Mouse (Mus musculus) heart, embryonic 11.5 days (tissue): ENCODE results near the gene Sh3bp2. TPM values are rescaled to one million over a fixed set of nuclear protein-coding genes. Genes with fewer than 3 reads are reported as not detected.

ENCODE experiments used
- ATAC-seq: fragments of 200-750 bp; cut with Nextera tagmentation; replicated peaks from 2 replicates; pipeline ENCODE4 v1.8.0; 2017; ENCODE audit warnings: moderate library complexity; ENCODE audit not compliant: insufficient number of reproducible peaks, low FRiP score, low TSS enrichment
- H3K27ac ChIP-seq: fragments of 300-500 bp; sonication (generic); 2 replicates; pipeline ENCODE4 v1.5.1; 2014; ENCODE audit warnings: mild to moderate bottlenecking, low read depth, low read length
- H3K27me3 ChIP-seq: fragments of 300-500 bp; sonication (generic); 2 replicates; pipeline ENCODE4 v1.6.1; 2014; ENCODE audit warnings: mild to moderate bottlenecking, low read length, mixed read lengths; ENCODE audit not compliant: control insufficient read depth, insufficient read depth
- H3K36me3 ChIP-seq: fragments of 300-500 bp; sonication (generic); 2 replicates; pipeline ENCODE4 v1.6.1; 2014; ENCODE audit warnings: mild to moderate bottlenecking, low read length, moderate library complexity, mixed read lengths; ENCODE audit not compliant: control insufficient read depth, insufficient read depth
- H3K4me1 ChIP-seq: fragments of 300-500 bp; sonication (generic); 2 replicates; pipeline ENCODE4 v1.6.1; 2014; ENCODE audit warnings: low read length; ENCODE audit not compliant: control insufficient read depth, insufficient read depth
- H3K4me2 ChIP-seq: fragments of 300-500 bp; sonication (generic); 2 replicates; pipeline ENCODE4 v1.6.1; 2014; ENCODE audit warnings: mild to moderate bottlenecking, moderate library complexity
- H3K4me3 ChIP-seq: fragments of 300-500 bp; sonication (generic); 2 replicates; pipeline ENCODE4 v1.5.1; 2014; ENCODE audit warnings: low read depth, low read length
- H3K9ac ChIP-seq: fragments of 300-500 bp; sonication (generic); 2 replicates; pipeline ENCODE4 v1.6.1; 2014; ENCODE audit warnings: mild to moderate bottlenecking, low read depth, low read length, moderate library complexity
- H3K9me3 ChIP-seq: fragments of 300-500 bp; sonication (generic); replicated peaks from 2 replicates; pipeline ENCODE4 v1.6.1; 2016; ENCODE audit warnings: low read length; ENCODE audit not compliant: control insufficient read depth
- WGBS: fragments of 180-500 bp; shearing (Covaris S2); extraction: QIAGEN DNeasy Blood & Tissue Kit; methylation state at CpG from one replicate; pipeline ENCODE4 v1.1.7; 2014; ENCODE audit not compliant: insufficient replicate concordance; 5-methylcytosine and 5-hydroxymethylcytosine counted together
- polyA plus RNA-seq: library from polyadenylated mRNA; unstranded; fragments of >200 nt; fragmentation: Nextera tagmentation; extraction: Ambion mirVana; gene quantifications from 2 replicates; pipeline ENCODE4 v1.2.1, GENCODE M21; 2014

Gene Sh3bp2
- polyA plus RNA-seq, 1 experiment from 2014 or later: 4.2 TPM

DNA sequence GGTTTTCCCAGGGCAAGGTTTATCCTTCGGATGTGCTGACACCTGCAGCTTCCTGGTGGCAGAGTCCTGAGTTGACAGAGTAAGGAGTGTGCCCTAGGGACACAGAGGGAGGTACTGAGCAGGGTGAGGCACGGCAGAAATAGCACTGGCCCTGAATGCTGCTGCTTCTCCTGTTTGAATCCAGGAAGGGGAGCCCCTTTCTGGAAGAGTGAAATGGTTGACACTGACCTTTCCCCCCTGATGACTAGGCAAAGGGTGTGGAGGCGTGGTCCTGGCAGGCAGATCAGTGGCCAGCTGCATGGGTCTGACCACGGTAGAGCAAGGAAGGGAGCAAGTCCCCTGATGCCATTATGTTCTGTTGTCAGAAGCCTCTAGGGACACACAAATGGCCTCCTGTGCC is 5.0 kb downstream of the Sh3bp2 start:
- Histone ChIP-seq H3K36me3 (no peaks in the 10 kb centered on the region), H3K27me3 (no peaks in the 10 kb centered on the region; the same call in none of the 2 replicates), H3K4me3 (no peak overlapping the region), H3K9ac (no peak overlapping the region), H3K9me3 (no peaks in the 10 kb centered on the region), H3K4me2 (no peak overlapping the region), H3K27ac (no peak overlapping the region), H3K4me1 (peaks cover 15% of the 10 kb centered on the region; the same call in 1 of the 2 replicates)
- ATAC-seq: no peak; the same call in 1 of the 2 replicates
- 42% methylated on average over 4 of the region's 4 CpGs for WGBS

DNA sequence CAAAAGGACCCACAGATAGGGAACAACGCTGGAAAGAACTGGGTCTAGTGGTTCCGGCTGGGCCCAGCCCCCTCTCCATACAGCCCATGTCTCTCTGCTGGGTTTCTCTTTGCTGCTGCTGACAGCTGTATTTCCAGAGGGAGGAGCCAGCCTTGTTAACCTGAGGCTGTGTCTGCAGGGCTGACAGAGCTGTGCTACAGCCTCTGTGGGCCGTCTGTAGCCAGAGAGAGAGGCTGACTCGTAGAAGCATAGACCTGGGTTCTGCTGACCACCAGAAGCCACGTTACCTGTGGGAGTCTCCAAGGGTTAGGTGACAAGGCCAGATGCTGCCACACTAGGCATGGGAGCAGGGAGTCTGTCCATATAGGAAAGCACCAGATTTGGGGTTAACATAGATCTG is 7.4 kb downstream of the Sh3bp2 start:
- ATAC-seq: no peak
- no peak overlapping the region for H3K9ac ChIP-seq

DNA sequence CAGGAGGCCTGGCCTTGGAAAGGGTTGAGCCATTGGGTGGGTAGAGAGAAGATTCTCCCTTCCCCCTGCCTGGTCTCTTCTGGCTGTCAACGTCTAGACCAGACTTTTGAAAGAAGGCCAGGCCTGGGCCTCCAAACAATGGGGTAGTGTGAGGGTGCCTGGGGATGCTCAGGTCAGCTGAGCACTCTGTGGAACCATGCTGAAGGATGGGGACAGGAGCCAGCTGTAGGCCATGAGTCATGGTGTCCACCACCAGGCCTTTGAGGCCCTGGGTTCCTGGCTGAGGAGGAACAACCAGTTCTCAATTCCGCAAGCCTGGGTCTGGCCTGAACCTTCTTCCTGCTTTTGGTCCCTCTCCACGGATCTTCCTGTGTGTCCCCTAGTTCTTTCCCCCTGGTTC is 8.2 kb downstream of the Sh3bp2 start:
- peaks cover 9% of the 10 kb centered on the region; the same call in 1 of the 2 replicates for H3K4me1 ChIP-seq
- no peak overlapping the region for H3K4me3 ChIP-seq
- no peaks in the 10 kb centered on the region for H3K27me3 ChIP-seq
- no peak overlapping the region for H3K27ac ChIP-seq
- no peak overlapping the region for H3K4me2 ChIP-seq
- H3K36me3 ChIP-seq: no peaks in the 10 kb centered on the region
- ATAC-seq: no peak
- H3K9me3 ChIP-seq: no peaks in the 10 kb centered on the region
- 54% methylated on average over 3 of the region's 3 CpGs for WGBS
- H3K9ac ChIP-seq: no peak overlapping the region

More for the DNA sequence above, 7.4 kb downstream of the Sh3bp2 start:
- H3K4me1 ChIP-seq: peaks cover 9% of the 10 kb centered on the region; the same call in 1 of the 2 replicates
- H3K27me3 ChIP-seq: no peaks in the 10 kb centered on the region
- no peak overlapping the region for H3K4me3 ChIP-seq
- H3K9me3 ChIP-seq: no peaks in the 10 kb centered on the region
- H3K4me2 ChIP-seq: no peak overlapping the region
- no peaks in the 10 kb centered on the region for H3K36me3 ChIP-seq
- H3K27ac ChIP-seq: no peak overlapping the region
- 74% methylated on average over 5 of the region's 5 CpGs for WGBS

DNA sequence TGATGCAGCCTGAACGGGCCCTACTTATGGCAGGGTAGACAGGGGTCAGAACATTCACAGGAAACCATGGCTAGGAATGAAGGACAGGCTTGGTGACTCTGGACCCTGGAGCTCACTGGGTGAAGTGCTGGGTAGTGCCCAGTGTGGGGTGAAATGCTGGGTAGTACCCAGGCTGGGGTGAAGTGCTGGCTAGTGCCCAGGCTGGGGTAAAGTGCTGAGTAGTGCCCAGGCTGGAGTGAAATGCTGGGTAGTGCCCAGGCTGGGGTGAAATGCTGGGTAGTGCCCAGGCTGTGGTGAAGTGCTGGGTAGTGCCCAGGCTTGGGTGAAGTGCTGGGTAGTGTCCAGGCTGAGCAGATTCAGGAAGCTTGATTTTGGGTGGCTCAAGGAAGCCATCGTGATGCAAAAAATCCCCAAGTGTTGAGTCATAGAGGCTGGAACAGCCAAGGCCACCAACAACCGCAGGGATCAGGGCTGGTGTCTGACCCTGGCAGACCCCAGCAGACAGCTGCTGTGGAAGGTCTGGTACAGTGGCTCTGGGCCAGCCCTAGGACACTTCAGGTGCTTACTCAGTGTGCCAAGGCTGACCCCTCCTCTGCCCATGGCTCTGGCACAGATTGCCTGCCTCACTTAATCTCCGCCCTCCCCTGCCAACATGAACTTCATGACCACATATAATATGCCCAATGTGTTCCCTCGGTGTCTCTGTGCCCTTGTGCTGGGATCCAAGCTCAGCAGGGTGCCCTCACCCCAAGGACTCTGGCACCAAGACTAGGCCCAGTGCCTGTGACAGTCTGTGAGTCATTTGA is 9.3 kb downstream of the Sh3bp2 start:
- 76% methylated on average over 5 of the region's 5 CpGs for WGBS
- no peak overlapping the region for H3K27ac ChIP-seq
- no peak overlapping the region for H3K4me2 ChIP-seq
- H3K9me3 ChIP-seq: no peaks in the 10 kb centered on the region
- no peaks in the 10 kb centered on the region for H3K36me3 ChIP-seq
- H3K9ac ChIP-seq: no peak overlapping the region
- peaks cover 9% of the 10 kb centered on the region; the same call in 1 of the 2 replicates for H3K4me1 ChIP-seq
- no peak overlapping the region for H3K4me3 ChIP-seq
- no peaks in the 10 kb centered on the region for H3K27me3 ChIP-seq
- ATAC-seq: no peak

DNA sequence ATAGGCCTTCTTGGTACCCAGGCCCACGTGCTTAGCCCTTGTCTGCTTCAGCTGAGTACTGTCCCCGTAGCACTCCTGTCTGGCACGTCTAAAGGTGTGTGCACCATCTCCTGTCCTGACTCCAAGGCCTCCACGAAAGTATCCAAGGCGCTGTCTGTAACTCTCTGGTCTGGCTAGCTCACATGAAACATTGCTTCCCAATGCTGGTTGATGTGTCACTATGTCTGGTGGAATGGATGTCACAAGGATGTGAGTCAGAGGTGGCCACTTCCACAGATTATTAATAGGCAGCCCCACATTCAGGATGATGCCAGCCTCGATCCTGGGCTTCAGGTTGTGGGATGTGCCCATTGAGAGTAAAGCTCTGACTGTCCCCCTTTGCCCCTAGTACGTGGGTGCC is 10.2 kb downstream of the Sh3bp2 start:
- H3K9me3 ChIP-seq: no peaks in the 10 kb centered on the region
- H3K27ac ChIP-seq: no peak overlapping the region
- 84% methylated on average over 7 of the region's 7 CpGs for whole genome bisulfite sequencing
- H3K4me2 ChIP-seq: no peak overlapping the region
- H3K36me3 ChIP-seq: no peaks in the 10 kb centered on the region
- H3K4me3 ChIP-seq: no peak overlapping the region
- H3K27me3 ChIP-seq: no peaks in the 10 kb centered on the region
- no peak overlapping the region for H3K9ac ChIP-seq
- H3K4me1 ChIP-seq: peaks cover 9% of the 10 kb centered on the region; the same call in 1 of the 2 replicates
- no peak for ATAC-seq

DNA sequence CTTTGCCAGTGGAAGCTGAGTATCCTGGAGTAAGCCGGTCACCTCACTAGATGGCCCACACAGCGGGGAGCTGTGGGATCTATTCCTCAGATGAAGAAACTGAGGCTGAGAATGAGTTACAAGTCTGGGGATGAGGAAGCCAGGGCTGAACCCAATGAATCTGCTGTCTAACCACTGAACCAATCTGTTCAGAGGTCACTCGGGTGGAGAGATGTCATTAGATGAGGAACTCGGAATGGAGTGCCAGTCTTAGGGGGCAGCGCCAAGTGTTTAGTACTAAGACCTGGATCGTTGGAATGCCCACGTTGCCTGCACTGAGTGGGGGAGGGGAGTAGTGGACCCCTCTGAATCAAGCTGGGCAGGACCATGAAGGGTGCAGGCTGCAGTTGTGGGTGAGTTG is 12.4 kb downstream of the Sh3bp2 start:
- no peaks in the 10 kb centered on the region for H3K9me3 ChIP-seq
- peaks cover 9% of the 10 kb centered on the region; the same call in 1 of the 2 replicates for H3K4me1 ChIP-seq
- WGBS: 70% methylated on average over 7 of the region's 7 CpGs
- no peak overlapping the region for H3K4me3 ChIP-seq
- no peak overlapping the region for H3K4me2 ChIP-seq
- no peaks in the 10 kb centered on the region for H3K27me3 ChIP-seq
- no peak overlapping the region for H3K27ac ChIP-seq
- H3K36me3 ChIP-seq: no peaks in the 10 kb centered on the region
- no peak overlapping the region for H3K9ac ChIP-seq
- ATAC-seq: no peak

DNA sequence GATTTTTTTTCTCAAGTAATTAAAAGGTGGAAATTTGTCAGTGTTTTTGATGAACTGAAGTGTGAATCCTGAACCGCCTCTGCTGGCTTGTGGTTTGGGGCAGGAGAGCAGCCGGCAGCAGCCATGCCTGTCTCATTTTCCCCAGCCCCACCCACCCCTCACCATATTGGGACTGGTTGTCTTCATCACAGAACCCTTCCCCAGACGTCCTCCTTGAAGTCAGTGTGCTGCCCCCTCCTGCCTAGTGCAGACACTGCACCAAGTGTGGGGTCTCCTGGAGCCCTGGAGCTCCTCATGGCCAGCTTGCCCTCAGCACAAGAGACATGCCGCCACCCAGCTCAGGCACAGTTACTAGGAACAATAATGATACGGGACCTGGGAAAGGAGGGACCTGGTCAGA is 12.9 kb downstream of the Sh3bp2 start:
- Histone ChIP-seq H3K9ac (no peak overlapping the region), H3K36me3 (no peaks in the 10 kb centered on the region), H3K9me3 (no peaks in the 10 kb centered on the region), H3K4me2 (no peak overlapping the region), H3K4me1 (peaks cover 6% of the 10 kb centered on the region; the same call in 1 of the 2 replicates), H3K27me3 (no peaks in the 10 kb centered on the region), H3K4me3 (no peak overlapping the region), H3K27ac (no peak overlapping the region)
- 24% methylated on average over 5 of the region's 5 CpGs for WGBS
- ATAC-seq: no peak

DNA sequence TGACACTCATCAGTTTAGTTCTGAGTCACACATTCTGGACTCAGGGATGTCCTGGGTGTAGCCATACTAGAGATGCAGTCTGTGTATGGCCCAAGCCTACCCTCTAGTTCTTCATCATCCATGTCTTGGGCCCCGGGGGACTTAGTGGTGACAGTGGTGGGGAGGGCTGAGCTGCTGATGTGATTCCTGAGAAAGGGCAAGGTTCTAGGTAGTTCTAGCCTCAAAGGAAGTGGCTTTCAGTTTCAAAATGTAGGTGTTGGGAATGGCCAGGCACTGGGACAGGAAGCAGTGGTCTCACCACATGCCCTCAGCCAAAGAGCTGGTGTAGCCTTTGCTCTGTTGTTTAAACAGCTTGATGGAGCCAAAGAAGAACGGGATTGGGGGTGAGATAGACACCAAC is 13.5 kb downstream of the Sh3bp2 start:
- Histone ChIP-seq H3K4me3 (no peak overlapping the region), H3K27ac (no peak overlapping the region), H3K4me2 (no peak overlapping the region), H3K9me3 (no peaks in the 10 kb centered on the region), H3K9ac (no peak overlapping the region), H3K4me1 (peaks cover under 1% of the 10 kb centered on the region; the same call in 1 of the 2 replicates), H3K27me3 (no peaks in the 10 kb centered on the region), H3K36me3 (no peaks in the 10 kb centered on the region)
- no peak for ATAC-seq
- 79% methylated on average over 2 of the region's 2 CpGs for WGBS

DNA sequence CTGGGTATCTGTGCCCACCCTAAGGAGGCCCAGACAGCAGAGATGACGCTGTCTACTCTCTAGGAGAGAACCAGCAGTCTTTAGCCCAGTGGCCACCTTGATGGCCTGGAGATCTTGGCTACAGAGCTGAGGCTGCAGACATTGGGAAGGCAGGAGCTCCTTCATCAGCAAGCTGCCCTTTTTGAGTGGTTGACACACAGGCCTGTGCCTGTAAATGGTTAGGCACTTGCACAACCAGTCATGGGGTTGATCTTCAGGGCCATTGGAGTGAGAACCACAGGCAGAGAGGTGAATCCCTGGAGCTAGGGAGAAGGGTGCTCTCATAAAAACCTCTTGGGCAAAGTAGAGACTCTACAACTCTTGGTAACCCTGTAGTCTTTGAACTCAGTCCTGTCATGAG is 16.5 kb downstream of the Sh3bp2 start:
- 89% methylated on average over 1 of the region's 1 CpGs for WGBS
- Histone ChIP-seq H3K36me3 (no peaks in the 10 kb centered on the region), H3K4me3 (no peak overlapping the region), H3K27me3 (no peaks in the 10 kb centered on the region), H3K27ac (no peak overlapping the region), H3K9me3 (no peaks in the 10 kb centered on the region), H3K9ac (no peak overlapping the region), H3K4me1 (no peaks in the 10 kb centered on the region; the same call in 1 of the 2 replicates), H3K4me2 (no peak overlapping the region)
- ATAC-seq: no peak
